Mouse (Mus musculus) layer of hippocampus, postnatal 36 days (tissue): Measurements from ENCODE around the gene Gm42715. TPM values are rescaled to one million over a fixed set of nuclear protein-coding genes. Genes with fewer than 3 reads are reported as not detected.
A peak's percentile ranks its signal among the peaks of the same experiment; 100 is the strongest.
"Not testable (repeated sequence)": the region's sequence is repeated elsewhere in the genome, so short reads cannot be mapped to it uniquely, and the experiment has no call there.

Source experiments
- DNase-seq, 2 experiments: peaks; one replicate each; pipeline ENCODE4 v3.0.0; 2022
- total RNA-seq, 2 experiments: library from RNA; stranded (reverse); gene quantifications; 2 replicates each; pipeline ENCODE4 v1.2.3; 2021

The Gm42715 gene
- 10 to 100 TPM in 1 of 2 experiments, 1 to 10 TPM in 1; 9.8 to 12.2 TPM for total RNA-seq

- DNase-seq = no peak
Observed at GRCm38 (mm10) chr7:127519284-127519683, at the start of gene Gm42715. Gm42715 (plus strand) TSS chr7:127519584.

- DNase-seq = no peak
Observed at GRCm38 (mm10) chr7:127470011-127470715, 49.2 kb upstream of the Gm42715 start.

- DNase-seq = peak; percentile 90 to 92
Observed at GRCm38 (mm10) chr7:127470743-127471645, 48.4 kb upstream of the Gm42715 start.

GRCm38 (mm10) chr7:127471646-127472010 is 47.8 kb upstream of the Gm42715 start:
- no peak for DNase-seq

GRCm38 (mm10) chr7:127472060-127472459 is 47.3 kb upstream of the Gm42715 start:
- no peak for DNase-seq

- no peak for DNase-seq
Observed at GRCm38 (mm10) chr7:127473705-127474104, 45.7 kb upstream of the Gm42715 start.

- DNase-seq = no peak
Observed at GRCm38 (mm10) chr7:127474378-127475070, 44.9 kb upstream of the Gm42715 start.

- DNase-seq = no peak
Observed at GRCm38 (mm10) chr7:127475186-127475740, 44.1 kb upstream of the Gm42715 start.

- DNase-seq = no peak
Observed at GRCm38 (mm10) chr7:127476336-127476735, 43.0 kb upstream of the Gm42715 start.

GRCm38 (mm10) chr7:127476855-127477254 is 42.5 kb upstream of the Gm42715 start:
- no peak for DNase-seq

- DNase-seq = peak; percentile 98
Observed at GRCm38 (mm10) chr7:127477687-127478634, 41.4 kb upstream of the Gm42715 start.

- DNase-seq = peak; percentile 92 to 95
Observed at GRCm38 (mm10) chr7:127478635-127479317, 40.6 kb upstream of the Gm42715 start, which contains the start of gene Fbrs. Fbrs (plus strand) TSS chr7:127479199.

GRCm38 (mm10) chr7:127479318-127480225 is 39.8 kb upstream of the Gm42715 start:
- peak in 1 of 2 experiments; percentile 33 for DNase-seq

- no peak for DNase-seq
Observed at GRCm38 (mm10) chr7:127480321-127480720, 39.1 kb upstream of the Gm42715 start.

- DNase-seq = no peak
Observed at GRCm38 (mm10) chr7:127485416-127485815, 34.0 kb upstream of the Gm42715 start.

GRCm38 (mm10) chr7:127488364-127488763 is 31.0 kb upstream of the Gm42715 start:
- not testable (repeated sequence) for DNase-seq

- DNase-seq = no peak
Observed at GRCm38 (mm10) chr7:127489982-127490381, 29.4 kb upstream of the Gm42715 start.

- no peak for DNase-seq
Observed at GRCm38 (mm10) chr7:127491846-127492245, 27.5 kb upstream of the Gm42715 start.

- DNase-seq = no peak
Observed at GRCm38 (mm10) chr7:127494648-127495047, 24.7 kb upstream of the Gm42715 start.
